Mouse (Mus musculus) spleen, adult 2 months (tissue): ENCODE measurements around the gene Pfdn6. TPM values are rescaled to one million over a fixed set of nuclear protein-coding genes. Genes with fewer than 3 reads are reported as not detected.
A peak's percentile ranks its signal among the peaks of the same experiment; 100 is the strongest.

Source experiments
- DNase-seq, 2 experiments: peaks; one replicate each; pipeline versions ENCODE4 v3.0.0 to v3.0.0-alpha.2; 2012 to 2021; ENCODE audit warnings: low spot score in 2 of 2, low read depth in 1 of 2
- H3K27ac ChIP-seq: fragments of 200-500 bp; 2 replicates; pipeline ENCODE4 v1.5.1; 2012; ENCODE audit warnings: low read length, inconsistent platforms; ENCODE audit not compliant: insufficient read depth
- H3K27me3 ChIP-seq: fragments of 200-500 bp; 2 replicates; pipeline ENCODE4 v1.6.1; 2012; ENCODE audit warnings: mild to moderate bottlenecking, moderate library complexity, low read length, inconsistent platforms; ENCODE audit not compliant: control insufficient read depth, insufficient read depth
- H3K36me3 ChIP-seq: fragments of 200-500 bp; 2 replicates; pipeline ENCODE4 v1.6.1; 2012; ENCODE audit warnings: mild to moderate bottlenecking, low read length, inconsistent platforms; ENCODE audit not compliant: control insufficient read depth, insufficient read depth
- H3K4me1 ChIP-seq: fragments of 200-500 bp; 2 replicates; pipeline ENCODE4 v1.6.1; 2011; ENCODE audit warnings: inconsistent platforms; ENCODE audit not compliant: control insufficient read depth, insufficient read depth, insufficient read length
- H3K4me3 ChIP-seq: fragments of 200-500 bp; 2 replicates; pipeline ENCODE4 v1.5.1; 2011; ENCODE audit warnings: mild to moderate bottlenecking, inconsistent platforms; ENCODE audit not compliant: insufficient read depth, insufficient read length; ENCODE audit errors: extremely low read depth
- CTCF ChIP-seq: fragments of 200-500 bp; IDR thresholded peaks from 2 replicates; pipeline ENCODE4 v1.5.1; 2011; ENCODE audit warnings: mild to moderate bottlenecking, inconsistent platforms; ENCODE audit not compliant: insufficient read depth, insufficient read length, insufficient replicate concordance; ENCODE audit errors: extremely low read depth
- POLR2A ChIP-seq: fragments of 200-500 bp; IDR thresholded peaks from 2 replicates; pipeline ENCODE4 v1.6.1; 2011; ENCODE audit warnings: low read depth, low read length, inconsistent platforms
- WGBS: fragments of 180-500 bp; shearing (Covaris S2); methylation state at CpG from one replicate; pipeline ENCODE4 v1.1.7; 2018; 5-methylcytosine and 5-hydroxymethylcytosine counted together
- polyA plus RNA-seq: library from polyadenylated mRNA; depleted of rRNA; stranded (reverse); fragments of >200 nt; gene quantifications from 2 replicates; pipeline ENCODE4 v1.2.3, GENCODE M21; 2012

Pfdn6 gene
- polyA plus RNA-seq, 1 experiment, result 13.8 TPM

DNA sequence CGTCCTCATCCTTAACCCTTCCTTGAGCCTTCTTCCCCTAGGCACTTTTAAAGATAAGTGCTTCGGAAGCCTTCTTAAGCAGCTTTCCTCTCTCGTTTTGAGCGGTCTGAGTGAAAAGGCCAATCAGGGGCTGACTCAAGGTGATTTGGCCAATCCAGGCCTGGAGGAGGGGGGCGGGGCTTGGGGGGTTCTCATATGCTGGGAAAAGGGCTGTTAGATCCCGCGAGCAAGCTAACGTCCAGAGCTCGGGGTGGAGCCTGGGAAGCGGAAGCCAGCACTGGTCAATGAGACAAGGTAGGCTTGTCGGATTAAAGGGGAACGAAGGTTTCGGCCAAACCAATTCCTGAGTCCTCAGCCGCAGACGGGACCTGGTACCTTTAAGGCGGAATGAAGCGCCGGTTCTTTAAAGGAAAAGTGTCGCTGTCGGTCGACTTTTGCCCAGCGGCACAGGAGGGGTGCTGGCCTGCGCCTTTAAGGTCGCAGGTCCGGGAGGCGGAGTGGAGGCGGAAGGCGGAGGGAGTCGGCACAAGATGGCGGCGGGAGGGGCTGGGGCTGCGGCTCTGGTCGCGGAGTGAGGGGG, 24.4 kb downstream of the Pfdn6 start, which contains the start of the genes Tapbp and Zbtb22:
Gene Tapbp (plus strand): TSS at position 229 of the 580 bp plus-strand sequence.
Gene Zbtb22 (plus strand): TSS at position 234 of the 580 bp plus-strand sequence.
- under 1% methylated on average over 29 of the region's 34 CpGs for WGBS
- Histone ChIP-seq H3K27ac (peak within 1 kb of the TSS; percentile 64), H3K4me1 (peaks cover 15% of the 10 kb centered on the region; the same call in 1 of the 2 replicates), H3K4me3 (peak within 1 kb of the TSS; percentile 63), H3K27me3 (no peaks in the 10 kb centered on the region), H3K36me3 (peaks cover 32% of the 10 kb centered on the region)
- TF ChIP-seq CTCF (no peak), POLR2A (0 out of 2 replicates have a peak, but pooled peaks have one; percentile 1)
- DNase-seq, result peak; percentile 94

DNA sequence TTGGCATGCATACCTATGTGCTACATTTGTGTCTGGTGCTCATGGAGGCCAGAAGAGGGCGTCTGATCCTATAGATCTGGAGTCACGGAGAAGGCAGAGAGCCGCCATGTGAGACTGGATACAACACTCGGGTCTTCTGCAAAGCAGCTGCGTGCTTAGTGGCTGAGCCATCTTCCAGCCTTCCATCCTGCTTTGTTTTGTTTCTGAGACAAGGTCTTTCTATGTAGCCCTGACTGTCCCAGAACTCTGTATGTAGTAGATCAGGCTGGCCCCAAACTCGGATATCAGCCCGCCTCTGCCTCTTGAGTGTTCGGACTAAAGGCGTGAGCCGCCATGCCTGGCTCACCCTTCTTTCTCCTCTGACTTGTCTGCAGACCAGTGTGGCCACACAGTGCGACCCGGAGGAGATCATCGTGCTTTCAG, 25.2 kb downstream of the Pfdn6 start:
- H3K36me3 ChIP-seq, result peaks cover 32% of the 10 kb centered on the region
- no peaks in the 10 kb centered on the region for H3K27me3 ChIP-seq
- TF ChIP-seq POLR2A, result no peak
- no peak for TF ChIP-seq CTCF
- no peak overlapping the region for H3K27ac ChIP-seq
- WGBS, result 85% methylated on average over 13 of the region's 13 CpGs
- H3K4me3 ChIP-seq, result no peak overlapping the region
- peaks cover 15% of the 10 kb centered on the region; the same call in 1 of the 2 replicates for H3K4me1 ChIP-seq
- DNase-seq, result no peak

DNA sequence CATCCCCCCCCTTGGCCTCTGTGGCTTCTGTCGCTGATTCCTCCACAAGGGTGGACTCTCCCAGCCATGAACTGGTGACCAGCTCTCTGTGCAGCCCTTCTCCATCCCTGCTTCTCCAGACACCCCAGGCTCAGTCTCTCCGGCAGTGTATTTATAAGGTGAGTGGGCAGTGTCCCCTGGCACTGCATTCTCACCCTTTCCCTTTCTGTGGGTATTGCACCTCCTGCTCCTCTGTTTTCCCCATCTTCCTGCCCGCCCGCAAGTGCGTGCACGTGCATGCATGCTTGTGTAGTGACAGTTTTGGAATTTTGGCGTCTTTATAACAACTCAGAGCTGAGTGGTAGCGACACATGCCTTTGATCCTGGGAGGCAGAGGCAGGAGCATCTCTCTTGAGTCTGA, 26.2 kb downstream of the Pfdn6 start:
- Histone ChIP-seq H3K4me1 (peaks cover 14% of the 10 kb centered on the region; the same call in 1 of the 2 replicates), H3K36me3 (peaks cover 32% of the 10 kb centered on the region), H3K27ac (peak overlapping the region; percentile 10), H3K27me3 (no peaks in the 10 kb centered on the region), H3K4me3 (no peak overlapping the region)
- no peak for DNase-seq
- TF ChIP-seq CTCF (no peak), POLR2A (no peak)
- WGBS, result 94% methylated on average over 8 of the region's 8 CpGs

DNA sequence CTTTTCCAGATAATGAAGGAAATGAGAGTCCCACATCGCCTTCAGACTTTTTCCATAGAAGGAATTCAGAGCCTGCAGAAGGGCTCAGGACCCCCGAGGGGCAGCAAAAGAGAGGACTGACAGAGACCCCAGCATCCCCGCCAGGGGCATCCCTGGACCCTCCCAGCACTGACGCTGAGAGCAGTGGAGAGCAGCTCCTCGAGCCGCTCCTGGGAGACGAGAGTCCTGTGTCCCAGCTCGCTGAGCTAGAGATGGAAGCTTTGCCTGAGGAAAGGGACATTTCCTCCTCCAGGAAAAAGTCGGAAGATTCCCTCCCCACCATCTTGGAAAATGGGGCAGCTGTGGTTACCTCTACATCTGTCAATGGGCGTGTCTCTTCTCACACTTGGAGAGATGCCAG, 26.9 kb downstream of the Pfdn6 start:
- peaks cover 32% of the 10 kb centered on the region for H3K36me3 ChIP-seq
- peaks cover 8% of the 10 kb centered on the region; the same call in 1 of the 2 replicates for H3K4me1 ChIP-seq
- H3K27me3 ChIP-seq, result no peaks in the 10 kb centered on the region
- no peak overlapping the region for H3K27ac ChIP-seq
- no peak for DNase-seq
- WGBS, result 93% methylated on average over 10 of the region's 10 CpGs
- no peak for TF ChIP-seq CTCF
- H3K4me3 ChIP-seq, result no peak overlapping the region

DNA sequence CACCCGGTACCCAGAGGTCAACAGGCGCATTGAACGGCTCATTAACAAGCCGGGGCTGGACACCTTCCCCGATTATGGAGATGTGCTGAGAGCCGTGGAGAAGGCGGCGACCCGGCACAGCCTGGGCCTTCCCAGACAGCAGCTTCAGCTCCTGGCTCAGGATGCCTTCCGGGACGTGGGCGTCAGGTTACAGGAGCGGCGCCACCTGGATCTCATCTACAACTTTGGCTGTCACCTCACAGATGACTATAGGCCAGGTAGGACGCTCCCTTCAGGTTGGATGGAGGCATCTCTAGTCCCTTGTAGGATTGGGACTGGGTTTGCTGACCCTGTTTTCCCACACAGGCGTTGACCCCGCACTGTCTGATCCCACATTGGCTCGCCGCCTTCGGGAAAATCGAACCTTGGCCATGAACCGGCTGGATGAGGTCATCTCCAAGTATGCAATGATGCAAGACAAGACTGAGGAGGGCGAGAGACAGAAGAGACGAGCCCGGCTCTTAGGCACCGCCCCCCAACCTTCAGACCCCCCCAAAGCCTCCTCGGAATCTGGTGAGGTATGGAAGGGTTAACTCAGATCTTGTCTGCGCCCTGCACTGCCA, 28.2 kb downstream of the Pfdn6 start:
- WGBS, result 93% methylated on average over 28 of the region's 28 CpGs
- no peaks in the 10 kb centered on the region for H3K27me3 ChIP-seq
- no peak overlapping the region for H3K27ac ChIP-seq
- H3K4me1 ChIP-seq, result peaks cover 5% of the 10 kb centered on the region; the same call in 1 of the 2 replicates
- peaks cover 28% of the 10 kb centered on the region for H3K36me3 ChIP-seq
- no peak overlapping the region for H3K4me3 ChIP-seq
- DNase-seq, result no peak
- no peak for TF ChIP-seq POLR2A
- no peak for TF ChIP-seq CTCF

DNA sequence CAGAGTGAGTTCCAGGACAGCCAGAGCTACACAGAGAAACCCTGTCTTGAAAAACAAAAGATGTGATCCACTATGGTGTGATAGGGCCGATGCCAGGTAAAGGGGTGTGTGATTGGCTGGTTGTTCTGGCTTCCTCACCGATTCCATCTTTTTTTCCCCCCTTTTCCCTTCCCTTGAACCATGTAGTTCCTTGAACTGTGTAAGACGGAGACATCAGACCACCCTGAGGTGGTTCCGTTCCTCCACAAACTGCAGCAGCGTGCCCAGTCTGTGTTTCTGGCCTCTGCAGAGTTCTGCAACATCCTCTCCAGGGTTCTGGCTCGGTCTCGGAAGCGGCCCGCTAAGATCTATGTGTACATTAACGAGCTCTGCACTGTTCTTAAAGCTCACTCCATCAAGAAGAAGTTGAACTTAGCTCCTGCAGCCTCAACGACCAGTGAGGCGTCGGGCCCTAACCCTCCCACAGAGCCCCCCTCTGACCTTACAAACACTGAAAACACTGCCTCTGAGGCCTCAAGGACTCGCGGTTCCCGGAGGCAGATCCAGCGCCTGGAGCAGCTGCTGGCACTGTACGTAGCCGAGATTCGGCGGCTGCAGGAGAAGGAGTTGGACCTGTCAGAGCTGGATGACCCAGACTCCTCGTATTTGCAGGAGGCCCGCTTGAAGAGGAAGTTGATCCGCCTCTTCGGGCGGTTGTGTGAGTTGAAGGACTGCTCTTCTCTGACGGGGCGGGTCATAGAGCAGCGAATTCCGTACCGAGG, 28.9 kb downstream of the Pfdn6 start:
- 95% methylated on average over 31 of the region's 31 CpGs for WGBS
- no peak for DNase-seq
- H3K27ac ChIP-seq, result no peak overlapping the region
- H3K4me1 ChIP-seq, result peaks cover 2% of the 10 kb centered on the region; the same call in 1 of the 2 replicates
- no peak overlapping the region for H3K4me3 ChIP-seq
- TF ChIP-seq CTCF (no peak), POLR2A (no peak)
- no peaks in the 10 kb centered on the region for H3K27me3 ChIP-seq
- peaks cover 28% of the 10 kb centered on the region for H3K36me3 ChIP-seq
